Mouse (Mus musculus) myocyte (in vitro differentiated cells): ENCODE measurements around the gene Serpina1a.
"Not testable (repeated sequence)": the region's sequence is repeated elsewhere in the genome, so short reads cannot be mapped to it uniquely, and the experiment has no call there.

ENCODE experiments used
- CEBPB ChIP-seq: IDR thresholded peaks from 2 replicates; pipeline ENCODE4 v1.6.1; 2011; ENCODE audit warnings: mild to moderate bottlenecking, moderate library complexity; ENCODE audit not compliant: poor library complexity, insufficient read depth, severe bottlenecking
- E2F4 ChIP-seq: IDR thresholded peaks from one replicate; pipeline ENCODE4 v1.6.1; 2011; ENCODE audit warnings: mild to moderate bottlenecking, control low read depth, moderate library complexity; ENCODE audit not compliant: insufficient read depth
- MAX ChIP-seq: IDR thresholded peaks from one replicate; pipeline ENCODE4 v1.6.1; 2011; ENCODE audit warnings: low read depth, mild to moderate bottlenecking, control low read depth
- MYOD1 ChIP-seq, 3 experiments: IDR thresholded peaks; one replicate each; pipeline ENCODE4 v1.6.1; 2011; ENCODE audit warnings: control low read depth in 2 of 3, low read depth in 2 of 3, mild to moderate bottlenecking in 2 of 3, moderate library complexity in 1 of 3; ENCODE audit not compliant: insufficient read length in 2 of 3, control insufficient read depth in 1 of 3
- MYOG ChIP-seq, 3 experiments: IDR thresholded peaks; one replicate each; pipeline ENCODE4 v1.6.1; 2011; ENCODE audit warnings: control low read depth in 2 of 3, low read depth in 2 of 3, mild to moderate bottlenecking in 2 of 3; ENCODE audit not compliant: insufficient read length in 2 of 3, control insufficient read depth in 1 of 3, insufficient read depth in 1 of 3
- POLR2A ChIP-seq: IDR thresholded peaks from one replicate; pipeline ENCODE4 v1.6.1; 2011; ENCODE audit warnings: low read depth, mild to moderate bottlenecking, control low read depth, moderate library complexity; ENCODE audit not compliant: insufficient read length
- POLR2AphosphoS2 ChIP-seq: IDR thresholded peaks from one replicate; pipeline ENCODE4 v1.6.1; 2011; ENCODE audit warnings: low read depth, control low read depth; ENCODE audit not compliant: insufficient read length
- SRF ChIP-seq: IDR thresholded peaks from one replicate; pipeline ENCODE4 v1.6.1; 2011; ENCODE audit warnings: low read depth; ENCODE audit not compliant: control insufficient read depth, insufficient read length
- TCF12 ChIP-seq: IDR thresholded peaks from one replicate; pipeline ENCODE4 v1.6.1; 2011; ENCODE audit warnings: mild to moderate bottlenecking, control low read depth; ENCODE audit not compliant: poor library complexity, insufficient read depth, severe bottlenecking
- USF1 ChIP-seq: IDR thresholded peaks from one replicate; pipeline ENCODE4 v1.6.1; 2011; ENCODE audit warnings: low read depth, mild to moderate bottlenecking, control low read depth, moderate library complexity

DNA sequence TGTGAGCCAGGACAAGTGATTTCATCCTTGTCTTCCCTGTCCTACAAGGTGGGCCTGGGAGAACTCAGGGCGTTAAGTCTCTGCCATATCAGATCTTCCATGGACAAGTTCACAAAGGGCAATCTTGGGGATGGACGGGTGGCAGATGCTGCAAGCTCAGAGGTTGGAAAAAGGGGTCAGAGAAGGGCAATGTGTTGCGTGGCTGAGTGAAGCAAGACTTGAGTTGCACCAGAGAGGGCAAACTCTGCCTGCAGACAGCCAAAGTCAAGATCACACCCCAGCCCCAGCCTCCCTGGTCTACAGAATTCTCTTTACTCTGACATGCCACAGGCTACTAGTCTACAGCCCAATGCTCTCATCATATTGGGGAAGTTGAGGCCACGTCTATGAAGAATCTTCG, 39.5 kb downstream of the Serpina1a start:
- not testable (repeated sequence) for TF ChIP-seq MYOD1 (IDR thresholded peaks at IDR 0.05; ENCODE audit: control insufficient read depth in 1 of 3, insufficient read length in 2 of 3, low read depth in 2 of 3); MAX; SRF; POLR2A; TCF12; E2F4; POLR2AphosphoS2; USF1; MYOG (IDR thresholded peaks at IDR 0.05; ENCODE audit: control insufficient read depth in 1 of 3, insufficient read depth in 1 of 3, insufficient read length in 2 of 3, low read depth in 2 of 3); CEBPB
